Mouse (Mus musculus): ENCODE data around the gene Slc26a11. TPM values are rescaled to one million over a fixed set of nuclear protein-coding genes. Genes with fewer than 3 reads are reported as not detected.

Slc26a11 gene
- 10 to 100 TPM in 1 of 2 experiments, 1 to 10 TPM in 1; 8.5 to 17.3 TPM for polyA plus RNA-seq (2017; shearing (Covaris generic))

GRCm38 (mm10) chr11:119355443-119356385 lies at the start of gene Slc26a11, which contains the start of gene Sgsh:
Gene Slc26a11 (plus strand): TSS chr11:119355557.
Gene Sgsh (minus strand): TSS chr11:119355536.
- ATAC-seq, result peak; percentile 36

DNA sequence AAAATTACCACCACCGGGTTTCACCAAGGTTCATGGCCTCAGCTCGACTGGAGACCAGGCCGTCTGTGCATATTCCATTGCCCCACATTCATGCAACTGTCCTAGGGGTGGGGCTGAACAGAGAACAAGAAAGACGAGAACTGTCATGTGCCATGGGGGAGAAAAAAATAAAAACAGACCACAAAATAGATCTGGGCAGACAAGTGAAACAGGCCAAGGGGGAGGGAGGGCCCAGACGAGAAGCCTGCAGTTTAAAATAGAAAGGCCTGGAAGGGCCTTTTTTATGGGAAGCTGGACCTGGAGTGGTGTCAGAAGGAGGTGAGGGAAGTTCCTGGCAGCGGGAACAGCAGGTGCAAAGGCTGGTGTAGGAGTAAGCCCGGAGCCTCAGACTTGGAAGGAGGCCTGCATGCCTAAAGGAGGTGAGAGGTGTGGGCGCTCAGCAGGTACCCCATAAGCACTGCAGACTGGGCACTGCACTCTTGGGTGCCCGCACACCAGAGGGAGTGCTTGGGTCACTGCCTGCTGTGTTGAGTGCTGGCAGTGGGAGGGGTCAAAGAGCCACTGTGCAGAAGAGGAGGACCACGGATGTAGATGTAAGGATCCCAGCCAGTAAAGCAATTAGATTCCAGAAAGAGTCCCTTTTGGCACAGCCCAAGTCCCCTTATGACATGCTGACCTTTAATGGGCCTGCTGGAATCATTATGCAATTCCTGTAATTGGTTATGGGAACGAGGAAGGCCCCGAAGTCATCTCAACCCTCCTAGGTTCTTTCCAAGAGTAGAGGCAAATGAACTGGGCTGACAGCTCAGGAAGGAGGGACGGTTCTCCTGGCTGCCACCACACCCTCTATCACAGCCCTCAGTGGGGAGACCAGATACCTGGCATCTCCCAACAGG lies 48.3 kb upstream of the Slc26a11 start:
- ATAC-seq, result no peak

- no peak for ATAC-seq
These were observed 47.8 kb upstream of the Slc26a11 start, which contains the start of gene Card14 for GRCm38 (mm10) chr11:119307658-119307867. Gene Card14 (plus strand): TSS chr11:119307768.

DNA sequence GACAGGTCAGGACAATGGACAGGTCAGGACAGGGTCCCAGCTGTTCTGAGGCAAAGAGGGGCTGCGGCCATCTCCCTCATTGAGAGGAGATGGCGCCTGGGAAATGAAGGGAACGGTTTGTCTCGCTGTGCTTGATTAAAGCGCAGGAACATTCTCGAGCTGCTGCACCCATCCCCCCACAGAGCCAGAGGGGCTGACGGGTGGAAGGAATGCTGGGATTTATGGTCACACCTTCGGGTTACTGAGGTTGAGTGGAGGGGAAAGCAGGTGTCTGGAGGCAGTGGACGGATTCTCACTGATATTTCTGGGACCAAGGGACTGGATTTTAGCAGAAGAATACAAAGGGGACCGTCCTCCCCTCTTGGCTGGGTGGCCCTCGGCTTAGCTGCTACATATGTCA lies 47.4 kb upstream of the Slc26a11 start:
- ATAC-seq, result no peak

DNA sequence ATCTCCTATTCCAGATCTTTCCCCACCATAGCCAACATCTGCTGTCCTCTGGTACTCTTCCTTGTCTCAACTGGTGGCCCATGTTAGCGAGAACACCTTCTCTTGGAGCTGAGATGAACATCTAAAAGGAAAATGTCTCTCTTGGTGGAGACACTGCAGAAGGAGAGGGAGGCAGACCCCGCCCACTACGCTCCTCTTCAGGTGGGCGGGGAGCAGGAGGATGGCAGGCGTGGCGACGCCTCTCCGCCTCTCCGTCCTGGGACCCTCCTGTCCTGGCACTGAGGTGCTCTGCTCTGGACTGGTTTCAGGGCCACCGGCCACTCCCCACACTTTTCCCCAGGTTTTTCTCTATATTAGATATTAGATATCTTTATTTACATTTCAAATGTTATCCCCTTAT lies 44.7 kb upstream of the Slc26a11 start:
- no peak for ATAC-seq

- ATAC-seq, result no peak
These were observed 41.0 kb upstream of the Slc26a11 start for GRCm38 (mm10) chr11:119314252-119314936.

- no peak for ATAC-seq
These were observed 38.6 kb upstream of the Slc26a11 start for GRCm38 (mm10) chr11:119316720-119317119.

DNA sequence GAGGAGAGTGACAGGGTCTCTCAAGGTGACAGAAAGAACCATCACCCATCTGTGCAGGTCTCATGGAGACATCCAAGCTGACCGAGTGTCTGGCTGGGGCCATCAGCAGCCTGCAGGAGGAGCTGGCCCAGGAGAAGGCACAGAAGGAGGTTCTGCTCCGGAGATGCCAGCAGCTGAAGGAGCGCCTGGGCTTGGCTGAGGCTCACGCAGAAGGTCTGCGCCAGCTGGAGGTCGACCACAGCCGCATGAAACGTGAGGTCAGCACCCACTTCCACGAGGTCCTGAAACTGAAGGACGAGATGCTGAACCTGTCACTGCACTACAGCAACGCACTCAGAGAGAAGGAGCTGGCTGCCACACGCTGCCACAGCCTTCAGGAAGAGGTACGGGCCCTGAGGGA lies 32.8 kb upstream of the Slc26a11 start:
- no peak for ATAC-seq

GRCm38 (mm10) chr11:119325068-119325467 lies 30.3 kb upstream of the Slc26a11 start:
- ATAC-seq, result no peak

DNA sequence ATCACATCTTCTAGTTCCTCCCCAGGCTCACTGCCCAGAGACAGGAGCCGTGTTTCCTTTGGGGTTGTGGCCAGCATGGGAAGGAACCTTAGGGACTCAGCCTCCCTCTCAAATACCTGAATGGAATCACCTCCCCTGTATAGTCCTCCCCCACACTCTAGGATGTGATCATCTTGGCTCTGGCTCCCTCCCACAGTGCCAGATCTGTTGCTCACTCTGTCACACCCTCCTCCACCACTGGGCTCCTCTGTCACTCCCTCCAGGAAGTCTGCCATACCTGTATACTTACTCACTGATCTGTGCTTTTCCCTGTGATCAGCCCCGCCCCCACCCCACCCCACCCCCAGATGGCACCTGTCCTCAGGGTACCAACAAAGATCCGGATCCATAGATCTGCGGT lies 24.8 kb upstream of the Slc26a11 start:
- ATAC-seq, result no peak

- no peak for ATAC-seq
These were observed 23.4 kb upstream of the Slc26a11 start for GRCm38 (mm10) chr11:119331970-119332369.

- no peak for ATAC-seq
These were observed 16.9 kb upstream of the Slc26a11 start for GRCm38 (mm10) chr11:119338271-119339059.

- ATAC-seq, result no peak
These were observed 16.2 kb upstream of the Slc26a11 start for GRCm38 (mm10) chr11:119339179-119339578.

DNA sequence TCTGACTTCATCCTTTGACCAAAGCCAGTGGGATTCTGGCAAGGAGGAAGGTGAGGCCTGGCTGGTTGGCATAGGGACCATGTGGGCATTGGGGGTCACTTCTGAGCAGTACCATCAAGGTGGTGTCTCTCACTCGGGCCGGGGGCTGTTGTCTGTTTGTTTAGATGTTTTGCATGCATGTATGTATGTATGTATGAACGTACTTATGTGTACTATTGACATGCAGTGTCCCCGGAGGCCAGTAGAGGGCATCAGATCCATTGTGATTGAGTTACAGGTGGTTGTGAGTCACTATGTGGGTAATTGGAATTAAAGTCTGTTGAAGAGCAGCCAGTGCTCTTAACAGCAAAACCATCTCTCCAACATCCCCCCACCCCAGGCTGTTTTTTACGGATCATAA lies 15.7 kb upstream of the Slc26a11 start:
- peak; percentile 52 for ATAC-seq

DNA sequence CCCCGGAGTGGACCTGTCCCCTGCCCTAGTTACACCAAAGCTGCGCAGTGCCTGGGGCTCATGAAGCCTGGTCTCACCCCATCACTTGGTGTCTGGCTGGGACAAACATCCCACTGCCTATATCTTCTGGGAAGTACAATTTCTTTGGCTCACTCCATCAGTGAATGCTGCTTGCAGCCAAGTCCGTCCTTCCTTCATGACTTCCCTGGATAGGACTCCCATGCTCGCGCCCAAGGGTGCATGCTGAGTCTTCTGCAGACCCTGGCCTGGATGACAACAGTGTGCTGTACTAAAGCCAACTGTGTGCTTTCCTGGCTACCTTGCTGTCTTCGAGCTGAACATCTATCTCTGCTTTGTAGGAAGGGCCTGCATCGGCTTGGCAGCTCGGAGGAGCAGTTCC lies 11.2 kb upstream of the Slc26a11 start:
- no peak for ATAC-seq

- no peak for ATAC-seq
These were observed 10.5 kb upstream of the Slc26a11 start for GRCm38 (mm10) chr11:119344865-119345264.

- ATAC-seq, result no peak
These were observed 8.2 kb upstream of the Slc26a11 start for GRCm38 (mm10) chr11:119347125-119347524.

DNA sequence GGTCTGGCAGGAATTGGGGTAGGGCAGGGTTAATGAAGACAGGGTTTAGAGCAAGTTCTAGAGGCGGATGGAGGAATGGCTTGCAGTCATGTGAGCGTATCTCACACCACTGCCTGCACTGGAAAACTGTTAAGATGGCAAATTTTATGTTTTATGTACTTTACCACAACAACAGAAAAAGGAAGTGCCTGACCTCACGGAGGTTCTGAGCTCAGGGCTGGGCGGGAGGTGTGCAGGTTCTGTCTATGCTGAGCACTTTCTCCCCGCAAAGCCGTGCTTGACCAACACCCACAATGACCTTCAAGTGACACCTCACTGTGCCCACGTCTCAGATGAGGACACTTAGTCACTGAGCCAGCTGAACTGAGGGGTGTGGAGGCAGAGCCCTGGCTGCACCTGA lies 3.2 kb upstream of the Slc26a11 start:
- ATAC-seq, result peak; percentile 36

DNA sequence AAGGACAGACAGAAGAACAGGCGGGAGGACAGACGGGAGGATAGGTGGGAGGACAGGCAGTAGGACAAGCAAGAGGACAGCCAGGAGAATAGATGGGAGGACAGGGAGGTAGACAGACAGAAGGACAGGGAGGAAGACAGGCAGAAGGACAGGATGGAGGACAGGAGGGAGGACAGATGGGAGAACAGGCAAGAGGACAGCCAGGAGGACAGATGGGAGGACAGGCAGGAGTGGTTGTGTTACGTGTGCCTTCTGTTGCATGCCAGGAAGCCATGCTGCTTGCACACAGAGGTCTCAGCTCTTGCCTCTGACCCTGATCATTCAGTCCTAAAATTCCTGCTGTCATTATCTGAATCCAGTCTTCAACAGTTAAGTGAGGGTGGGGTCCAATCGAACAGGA lies 1.4 kb upstream of the Slc26a11 start:
- no peak for ATAC-seq

DNA sequence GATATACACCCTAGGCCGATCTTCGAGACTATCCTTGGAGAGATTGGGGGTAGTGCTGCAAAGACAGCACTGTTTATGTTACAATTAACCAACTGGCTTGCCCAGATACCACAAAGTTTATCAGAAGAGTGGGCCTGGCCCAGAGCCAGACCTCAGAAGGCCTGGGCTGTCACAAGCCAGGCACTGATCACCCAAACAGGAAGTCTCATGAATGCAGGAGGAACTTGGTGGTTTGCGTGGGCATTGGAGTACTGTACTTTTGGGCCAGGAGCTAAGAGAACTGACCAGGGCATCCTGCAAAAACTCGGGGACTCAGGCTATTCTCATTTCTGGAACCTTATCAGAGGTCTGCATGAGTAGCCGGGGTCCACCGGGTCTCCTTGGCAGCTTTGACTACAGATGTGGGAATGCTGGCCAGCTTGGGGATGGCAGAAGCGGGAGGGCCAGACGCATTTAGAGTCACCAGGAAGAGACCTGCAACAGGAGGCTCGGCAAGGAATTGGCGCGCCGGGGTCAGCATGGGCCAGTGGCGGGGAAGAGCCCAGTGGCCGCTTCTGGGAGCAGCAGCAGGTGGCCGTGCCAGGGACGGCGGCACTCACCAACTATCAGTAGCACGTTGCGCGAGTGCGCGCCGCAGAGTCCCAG lies 437 bp upstream of the Slc26a11 start:
- ATAC-seq, result peak; percentile 56

DNA sequence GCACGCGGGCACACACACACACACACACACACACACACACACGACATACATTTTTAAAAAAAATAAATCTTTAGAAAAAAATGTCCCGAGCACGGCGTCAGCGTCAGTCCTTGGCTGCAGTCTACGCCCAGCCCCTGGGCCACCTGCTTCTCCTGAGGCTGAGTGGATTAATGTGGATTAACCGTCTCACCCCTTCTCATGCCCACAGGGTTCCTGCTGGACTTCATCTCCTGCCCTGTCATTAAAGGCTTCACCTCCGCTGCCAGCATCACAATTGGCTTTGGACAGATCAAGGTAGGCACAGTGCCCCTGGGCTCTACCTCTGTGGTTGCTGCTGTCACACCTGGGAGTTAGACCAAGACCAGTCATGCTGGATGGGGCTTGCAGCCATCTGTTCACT lies 3.7 kb downstream of the Slc26a11 start:
- ATAC-seq, result no peak
